Mouse (Mus musculus): ENCODE measurements around the gene Olfr215.

DNA sequence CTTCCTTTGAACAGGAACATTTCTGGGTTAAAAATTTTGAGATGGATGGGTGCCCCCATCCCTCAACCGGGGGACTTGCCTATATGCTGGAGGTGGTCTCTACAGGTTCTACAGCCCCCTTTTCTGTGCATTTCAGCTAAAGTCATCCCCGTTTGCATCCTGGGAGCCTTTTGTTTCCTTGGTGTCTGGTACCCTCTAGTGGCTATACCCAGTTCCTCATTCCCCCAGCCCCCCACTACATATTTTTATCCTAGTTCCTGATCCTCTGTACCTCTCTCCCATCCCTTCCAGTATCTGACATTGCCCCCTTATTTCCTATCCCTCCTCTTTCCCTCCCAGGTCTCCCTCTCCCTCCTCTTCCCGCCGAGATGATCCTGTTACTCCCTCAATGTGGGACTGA, 23.2 kb upstream of the Olfr215 start:
- TF ChIP-seq POLR2A (IDR thresholded peaks at IDR 0.05; ENCODE audit: low read depth, low read length) (no peak), CTCF (IDR thresholded peaks at IDR 0.05; ENCODE audit: borderline replicate concordance, insufficient read depth, low read length) (no peak)
